Comparison of ENCODE assay signal across 16 mouse cellular contexts in the genomic region with DNA sequence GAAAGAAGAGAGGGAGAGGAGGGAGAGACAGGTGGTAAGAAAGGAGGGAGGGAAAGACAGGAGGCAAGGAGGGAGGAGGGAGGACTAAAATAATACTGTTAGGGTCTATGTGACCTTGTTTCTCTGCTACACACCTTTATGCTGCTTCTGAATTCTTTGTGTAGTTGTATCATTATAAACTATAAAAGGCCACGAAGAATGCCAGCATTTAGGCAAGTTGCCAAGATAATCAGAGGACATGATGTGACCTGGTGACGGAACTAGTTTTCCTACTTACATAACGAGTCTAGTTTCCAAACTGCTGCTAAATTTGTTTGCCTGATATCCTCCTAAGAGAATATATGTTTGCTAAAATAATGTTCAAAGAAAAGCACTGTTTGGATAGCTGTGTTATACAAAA.
DNase-seq lines count a peak whose midpoint lies in the region; TF ChIP-seq lines count a peak whose summit lies in the region.
"Had no signal": no experiment of that assay in that cellular context is flagged by ENCODE, and none has a peak within 500 bp of the region (broad histone marks: within the 10 kb centered on the region; RNA-seq: fewer than 3 reads in every experiment).

No protein-coding gene starts in this region.

- H3K27me3 ChIP-seq in liver, adult 2 months (ENCODE audit: control insufficient read depth, insufficient read depth, low read length) = no peaks in the 10 kb centered on the region
- H3K27me3 ChIP-seq: embryonic facial prominence, embryonic 13.5 days; forebrain, embryonic 13.5 days; heart, embryonic 15.5 days; hindbrain, embryonic 13.5 days; intestine, embryonic 15.5 days had no signal

- no peak overlapping the region for H3K9ac ChIP-seq in liver, adult 2 months (ENCODE audit: low read depth, low read length)
- H3K9ac ChIP-seq: embryonic facial prominence, embryonic 13.5 days; forebrain, embryonic 13.5 days; forebrain, postnatal 0 days; heart, embryonic 15.5 days; hindbrain, embryonic 13.5 days; intestine, embryonic 15.5 days had no signal

- H3K27ac ChIP-seq in liver, adult 2 months (replicated peaks; ENCODE audit: insufficient read depth, low read depth, low read length) = no peak overlapping the region
- H3K27ac ChIP-seq: embryonic facial prominence, embryonic 13.5 days; forebrain, embryonic 13.5 days; heart, adult 2 months; heart, embryonic 15.5 days; hindbrain, embryonic 13.5 days; intestine, embryonic 15.5 days had no signal

- no peak overlapping the region for H3K4me3 ChIP-seq in liver, adult 2 months (ENCODE audit: insufficient read depth, low read depth, low read length)
- H3K4me3 ChIP-seq: embryonic facial prominence, embryonic 13.5 days; forebrain, embryonic 13.5 days; heart, adult 2 months; heart, embryonic 15.5 days; hindbrain, embryonic 13.5 days; intestine, embryonic 15.5 days had no signal

- 46% methylated on average over 3 of the region's 3 CpGs for WGBS in liver, adult 2 months

- H3K4me1 ChIP-seq in liver, adult 2 months (ENCODE audit: control insufficient read depth, insufficient read depth, low read length) = no peaks in the 10 kb centered on the region
- H3K4me1 ChIP-seq: embryonic facial prominence, embryonic 13.5 days; forebrain, embryonic 13.5 days; heart, embryonic 15.5 days; hindbrain, embryonic 13.5 days; intestine, embryonic 15.5 days had no signal

- peak; percentile 2 for DNase-seq in adrenal gland, postnatal 10 days
- no peak for DNase-seq in adrenal gland, adult 2 months
- DNase-seq in liver, adult 2 months (ENCODE audit: extremely low read depth, low read depth, low spot score) = peak; percentile 28
- no peak for DNase-seq in liver
- DNase-seq in brain, adult 2 months (ENCODE audit: low read depth, low spot score) = peak; percentile 55
- peak; percentile 73 for DNase-seq in cerebellum, adult 9-10 months
- DNase-seq in ovary, postnatal 36 days (ENCODE audit: low spot score) = no peak
- DNase-seq: forebrain, postnatal 0 days; gastrocnemius, postnatal 14 days; heart, adult 2 months; heart, postnatal 14 days had no signal

- H3K36me3 ChIP-seq in liver, adult 2 months (ENCODE audit: control insufficient read depth, insufficient read depth, low read length) = no peaks in the 10 kb centered on the region
- H3K36me3 ChIP-seq: embryonic facial prominence, embryonic 13.5 days; heart, embryonic 15.5 days; hindbrain, embryonic 13.5 days; intestine, embryonic 15.5 days had no signal

- no peak for TF ChIP-seq CTCF in liver, adult 2 months (IDR thresholded peaks at IDR 0.05; ENCODE audit: low read depth, low read length)

- no peaks in the 10 kb centered on the region for H3K79me2 ChIP-seq in liver, adult 2 months (ENCODE audit: control insufficient read depth, insufficient read depth, low read length)

- no peak for TF ChIP-seq POLR2A in liver, adult 2 months (IDR thresholded peaks at IDR 0.05; ENCODE audit: extremely low read depth, insufficient read depth, low read length)

Comparison
In these comparisons a context has a peak if more than half of its experiments do, and no peak if none do; other contexts are left out.
1. DNase-seq: peak in adrenal gland, postnatal 10 days (single experiment), liver, adult 2 months (single experiment), brain, adult 2 months (single experiment) and cerebellum, adult 9-10 months (single experiment); none in adrenal gland, adult 2 months (single experiment), liver (single experiment) and ovary, postnatal 36 days (single experiment).